Mouse (Mus musculus) kidney, embryonic 14.5 days (tissue): ENCODE measurements at regions not wholly inside any gene's neighbourhood (a gene's known extent, or its start where the extent isn't known, plus 50 kb on each side); places are given as distances from the start of the nearest gene placed in this dataset.
"Not testable (repeated sequence)": the region's sequence is repeated elsewhere in the genome, so short reads cannot be mapped to it uniquely, and the experiment has no call there.

Experiments
- ATAC-seq: fragments of 200-750 bp; cut with Nextera tagmentation; 2 replicates; pipeline ENCODE4 v1.8.0; 2017; ENCODE audit warnings: moderate number of reproducible peaks, mild to moderate bottlenecking, moderate TSS enrichment, moderate library complexity; ENCODE audit not compliant: low FRiP score, low TSS enrichment
- H3K27ac ChIP-seq: fragments of 300-500 bp; sonication (generic); 2 replicates; pipeline ENCODE4 v1.5.1; 2014; ENCODE audit warnings: low read depth, mild to moderate bottlenecking, low read length, moderate library complexity, mixed read lengths
- H3K27me3 ChIP-seq: fragments of 300-500 bp; sonication (generic); 2 replicates; pipeline ENCODE4 v1.6.1; 2014; ENCODE audit warnings: mild to moderate bottlenecking, low read length; ENCODE audit not compliant: control insufficient read depth, insufficient read depth
- H3K36me3 ChIP-seq: fragments of 300-500 bp; sonication (generic); 2 replicates; pipeline ENCODE4 v1.6.1; 2014; ENCODE audit warnings: low read length, mixed read lengths; ENCODE audit not compliant: control insufficient read depth, insufficient read depth
- H3K4me1 ChIP-seq: fragments of 300-500 bp; sonication (generic); 2 replicates; pipeline ENCODE4 v1.6.1; 2014; ENCODE audit warnings: low read length, mixed read lengths; ENCODE audit not compliant: control insufficient read depth, insufficient read depth
- H3K4me2 ChIP-seq: fragments of 300-500 bp; sonication (generic); replicated peaks from 2 replicates; pipeline ENCODE4 v1.6.1; 2014; ENCODE audit warnings: low read depth, mild to moderate bottlenecking, low read length
- H3K4me3 ChIP-seq: fragments of 300-500 bp; sonication (generic); 2 replicates; pipeline ENCODE4 v1.5.1; 2014; ENCODE audit warnings: mild to moderate bottlenecking, low read length
- H3K9ac ChIP-seq: fragments of 300-500 bp; sonication (generic); 2 replicates; pipeline ENCODE4 v1.6.1; 2014; ENCODE audit warnings: low read depth, mild to moderate bottlenecking, low read length, moderate library complexity
- H3K9me3 ChIP-seq: fragments of 300-500 bp; sonication (generic); 2 replicates; pipeline ENCODE4 v1.6.1; 2016; ENCODE audit warnings: low read length; ENCODE audit not compliant: control insufficient read depth
- WGBS: fragments of 180-500 bp; shearing (Covaris S2); extraction: QIAGEN DNeasy Blood & Tissue Kit; methylation state at CpG from one replicate; pipeline ENCODE4 v1.1.7; 2014; 5-methylcytosine and 5-hydroxymethylcytosine counted together

DNA sequence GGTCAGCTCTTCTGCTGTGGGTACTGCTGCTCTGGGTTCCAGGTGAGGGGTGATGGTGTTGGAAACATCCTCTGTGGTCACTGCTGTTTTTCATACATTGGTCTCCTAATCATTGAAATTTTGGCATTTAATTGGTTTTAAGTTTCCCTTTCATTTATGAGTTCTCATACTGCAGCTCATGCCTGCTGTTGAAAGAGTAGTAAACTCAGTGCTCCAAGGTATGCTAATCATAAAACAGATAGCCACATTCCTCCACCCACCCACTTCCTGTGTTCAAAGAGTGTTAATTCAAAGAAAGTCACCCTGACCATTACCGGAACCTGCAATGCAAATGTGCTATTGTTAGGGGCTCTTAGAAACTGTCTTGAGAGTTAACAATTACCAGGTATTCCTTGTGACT lies 688.9 kb downstream of the Rpia start:
- H3K4me1 ChIP-seq, H3K9ac ChIP-seq, H3K4me3 ChIP-seq, H3K36me3 ChIP-seq, H3K4me2 ChIP-seq, H3K9me3 ChIP-seq, H3K27me3 ChIP-seq, ATAC-seq, H3K27ac ChIP-seq: not testable (repeated sequence)
- 25% methylated on average over 1 of the region's 1 CpGs for WGBS

- Histone ChIP-seq H3K36me3 (no peaks in the 10 kb centered on the region), H3K27me3 (no peaks in the 10 kb centered on the region), H3K27ac (no peak overlapping the region), H3K9ac (no peak overlapping the region), H3K4me3 (no peak overlapping the region), H3K4me1 (no peaks in the 10 kb centered on the region), H3K4me2 (no peak overlapping the region), H3K9me3 (no peaks in the 10 kb centered on the region)
- no peak for ATAC-seq
- 93% methylated on average over 19 of the region's 19 CpGs for WGBS
Observed at GRCm38 (mm10) chr6:70088041-70088440, 704.0 kb downstream of the Rpia start.

GRCm38 (mm10) chr6:70073841-70074240 lies 718.2 kb downstream of the Rpia start:
- Histone ChIP-seq H3K27ac (no peak overlapping the region), H3K4me1 (no peaks in the 10 kb centered on the region), H3K36me3 (no peaks in the 10 kb centered on the region), H3K9ac (no peak overlapping the region), H3K4me3 (no peak overlapping the region), H3K4me2 (no peak overlapping the region), H3K9me3 (no peaks in the 10 kb centered on the region), H3K27me3 (no peaks in the 10 kb centered on the region)
- WGBS = 27% methylated on average over 4 of the region's 4 CpGs
- ATAC-seq = peak; percentile 88

GRCm38 (mm10) chr6:70072007-70072406 lies 720.0 kb downstream of the Rpia start:
- Histone ChIP-seq H3K9me3 (no peaks in the 10 kb centered on the region), H3K4me2 (no peak overlapping the region), H3K27ac (no peak overlapping the region), H3K27me3 (no peaks in the 10 kb centered on the region), H3K4me1 (no peaks in the 10 kb centered on the region), H3K9ac (no peak overlapping the region), H3K36me3 (no peaks in the 10 kb centered on the region), H3K4me3 (no peak overlapping the region)
- no peak for ATAC-seq
- 74% methylated on average over 3 of the region's 3 CpGs for WGBS

DNA sequence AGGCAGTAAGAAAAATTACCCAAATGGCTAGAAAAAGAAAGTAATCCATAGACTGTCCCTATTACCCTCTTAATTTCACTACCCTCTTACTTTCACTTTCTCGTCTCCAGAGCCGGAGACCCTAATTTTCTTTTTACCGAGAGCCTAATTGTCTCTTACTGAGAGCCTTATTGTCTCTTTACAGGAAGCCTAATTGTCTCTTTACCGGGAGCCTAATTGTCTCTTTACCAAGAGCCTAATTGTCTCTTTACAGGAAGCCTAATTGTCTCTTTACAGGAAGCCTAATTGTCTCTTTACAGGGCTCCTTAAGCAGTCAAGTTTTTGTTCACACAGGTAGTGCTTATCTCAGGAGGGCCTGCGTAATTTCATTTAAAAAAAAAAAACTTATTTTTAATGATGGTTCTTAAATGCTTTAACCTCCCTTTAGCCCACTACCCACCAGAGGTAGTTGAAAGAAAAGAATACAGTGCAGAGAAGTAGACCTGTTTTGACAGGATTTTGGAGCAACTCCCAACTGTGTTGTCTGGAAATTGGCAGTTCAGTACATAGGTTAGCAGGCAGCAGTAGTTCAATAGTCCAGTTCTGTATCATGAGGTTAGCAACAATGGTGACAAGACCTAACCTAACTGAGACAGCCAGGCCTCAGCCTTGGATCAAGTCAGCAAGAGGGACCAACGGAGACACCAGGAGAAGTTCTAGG lies 724.2 kb downstream of the Rpia start:
- Histone ChIP-seq H3K36me3 (no peaks in the 10 kb centered on the region), H3K9ac (no peak overlapping the region), H3K4me2 (no peak overlapping the region), H3K27me3 (no peaks in the 10 kb centered on the region), H3K4me3 (no peak overlapping the region), H3K4me1 (no peaks in the 10 kb centered on the region), H3K27ac (no peak overlapping the region), H3K9me3 (no peaks in the 10 kb centered on the region; the same call in 1 of the 2 replicates)
- 55% methylated on average over 6 of the region's 6 CpGs for WGBS
- ATAC-seq = no peak

DNA sequence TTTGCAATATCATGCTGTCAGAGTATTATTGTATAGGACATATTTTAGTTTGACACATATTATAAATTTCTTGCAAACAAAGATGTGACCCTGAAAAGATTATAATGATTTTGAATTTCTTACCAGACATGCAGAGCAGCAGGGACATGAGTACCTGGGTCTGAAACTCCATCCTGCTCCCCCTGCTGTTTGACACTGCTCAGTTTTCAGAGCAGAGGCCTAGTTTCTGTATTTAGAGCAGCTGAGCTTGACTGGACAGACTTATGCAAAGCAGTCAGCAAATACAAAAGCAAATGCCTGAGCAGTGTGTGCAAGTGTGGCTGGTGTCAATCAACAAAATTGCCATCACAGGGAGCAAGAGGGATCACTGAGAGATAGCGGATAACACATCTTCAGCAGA lies 733.0 kb downstream of the Rpia start:
- H3K27me3 ChIP-seq = no peaks in the 10 kb centered on the region
- no peak overlapping the region for H3K4me3 ChIP-seq
- no peaks in the 10 kb centered on the region for H3K9me3 ChIP-seq
- no peak overlapping the region for H3K9ac ChIP-seq
- H3K4me1 ChIP-seq = no peaks in the 10 kb centered on the region
- H3K36me3 ChIP-seq = no peaks in the 10 kb centered on the region
- ATAC-seq = no peak
- no peak overlapping the region for H3K4me2 ChIP-seq
- WGBS = 100% methylated on average over 1 of the region's 1 CpGs
- no peak overlapping the region for H3K27ac ChIP-seq

- no peaks in the 10 kb centered on the region for H3K4me1 ChIP-seq
- 63% methylated on average over 3 of the region's 3 CpGs for WGBS
- ATAC-seq = no peak
- H3K4me3 ChIP-seq = no peak overlapping the region
- no peaks in the 10 kb centered on the region for H3K36me3 ChIP-seq
- no peaks in the 10 kb centered on the region for H3K9me3 ChIP-seq
- H3K4me2 ChIP-seq = no peak overlapping the region
- H3K27me3 ChIP-seq = no peaks in the 10 kb centered on the region
- H3K27ac ChIP-seq = no peak overlapping the region
- H3K9ac ChIP-seq = no peak overlapping the region
Observed at GRCm38 (mm10) chr6:70058374-70058773, 733.7 kb downstream of the Rpia start.

DNA sequence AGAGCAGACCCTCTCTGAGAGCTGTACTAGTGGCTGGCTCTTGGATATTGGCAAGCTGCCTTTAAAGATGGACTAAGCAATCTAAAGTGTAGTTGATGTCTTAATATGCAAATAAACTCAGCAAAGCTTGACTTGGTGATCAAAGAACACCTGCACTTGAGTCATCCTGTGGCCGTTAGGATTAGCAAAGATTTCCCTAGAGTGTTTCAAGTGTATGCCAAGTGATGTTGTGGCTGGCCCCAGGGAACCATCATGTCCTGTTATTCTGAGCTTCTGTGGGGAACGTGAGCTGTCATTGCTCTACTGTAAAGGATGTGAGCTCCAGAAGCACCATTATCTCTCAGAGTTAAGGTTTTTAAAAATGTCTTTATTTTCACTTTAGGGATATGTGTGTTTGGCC lies 751.1 kb downstream of the Rpia start:
- no peak for ATAC-seq
- no peaks in the 10 kb centered on the region for H3K9me3 ChIP-seq
- H3K4me2 ChIP-seq = no peak overlapping the region
- no peaks in the 10 kb centered on the region for H3K27me3 ChIP-seq
- H3K4me3 ChIP-seq = no peak overlapping the region
- H3K4me1 ChIP-seq = no peaks in the 10 kb centered on the region
- H3K9ac ChIP-seq = no peak overlapping the region
- no peaks in the 10 kb centered on the region for H3K36me3 ChIP-seq
- no peak overlapping the region for H3K27ac ChIP-seq
- 65% methylated on average over 2 of the region's 2 CpGs for WGBS

- H3K4me2 ChIP-seq = no peak overlapping the region
- no peaks in the 10 kb centered on the region for H3K27me3 ChIP-seq
- H3K4me1 ChIP-seq = no peaks in the 10 kb centered on the region
- H3K27ac ChIP-seq = no peak overlapping the region
- no peak overlapping the region for H3K4me3 ChIP-seq
- ATAC-seq = no peak
- H3K36me3 ChIP-seq = no peaks in the 10 kb centered on the region
- H3K9ac ChIP-seq = no peak overlapping the region
- 89% methylated on average over 1 of the region's 1 CpGs for WGBS
- no peaks in the 10 kb centered on the region for H3K9me3 ChIP-seq
Observed at GRCm38 (mm10) chr6:70033674-70034073, 758.4 kb downstream of the Rpia start.
